Mouse (Mus musculus) naive thymus-derived CD4-positive, alpha-beta T cell, adult 2 months (primary cell): ENCODE results near the gene Trarg1.
"Not testable (repeated sequence)": the region's sequence is repeated elsewhere in the genome, so short reads cannot be mapped to it uniquely, and the experiment has no call there.

ENCODE experiments used
- DNase-seq: peaks from one replicate; pipeline ENCODE4 v3.0.0-alpha.2; 2011; ENCODE audit warnings: low read depth

Trarg1 gene

GRCm38 (mm10) chr11:76679508-76679907 is at the start of gene Trarg1:
Trarg1 (plus strand) TSS chr11:76679808.
- DNase-seq, result not testable (repeated sequence)

- DNase-seq, result no peak
Observed at GRCm38 (mm10) chr11:76630023-76630422, 49.6 kb upstream of the Trarg1 start.

- no peak for DNase-seq
Observed at GRCm38 (mm10) chr11:76630487-76630886, 49.1 kb upstream of the Trarg1 start.

GRCm38 (mm10) chr11:76639269-76639985 is 40.2 kb upstream of the Trarg1 start:
- no peak for DNase-seq

GRCm38 (mm10) chr11:76640231-76640630 is 39.4 kb upstream of the Trarg1 start:
- no peak for DNase-seq

- no peak for DNase-seq
Observed at GRCm38 (mm10) chr11:76644257-76644656, 35.4 kb upstream of the Trarg1 start.

- DNase-seq, result no peak
Observed at GRCm38 (mm10) chr11:76645036-76645435, 34.6 kb upstream of the Trarg1 start.

GRCm38 (mm10) chr11:76645955-76646354 is 33.7 kb upstream of the Trarg1 start:
- peak; percentile 89 for DNase-seq

GRCm38 (mm10) chr11:76647062-76647461 is 32.5 kb upstream of the Trarg1 start:
- no peak for DNase-seq

GRCm38 (mm10) chr11:76647500-76647899 is 32.1 kb upstream of the Trarg1 start:
- DNase-seq, result peak; percentile 86

- no peak for DNase-seq
Observed at GRCm38 (mm10) chr11:76650862-76651560, 28.6 kb upstream of the Trarg1 start.

GRCm38 (mm10) chr11:76652838-76653334 is 26.7 kb upstream of the Trarg1 start:
- no peak for DNase-seq

- peak; percentile 42 for DNase-seq
Observed at GRCm38 (mm10) chr11:76655106-76655505, 24.5 kb upstream of the Trarg1 start.

GRCm38 (mm10) chr11:76657450-76657970 is 22.1 kb upstream of the Trarg1 start:
- DNase-seq, result no peak

GRCm38 (mm10) chr11:76659138-76659930 is 20.3 kb upstream of the Trarg1 start:
- DNase-seq, result no peak

- no peak for DNase-seq
Observed at GRCm38 (mm10) chr11:76661790-76662468, 17.7 kb upstream of the Trarg1 start.

GRCm38 (mm10) chr11:76666002-76666649 is 13.5 kb upstream of the Trarg1 start:
- DNase-seq, result no peak

GRCm38 (mm10) chr11:76667807-76668206 is 11.8 kb upstream of the Trarg1 start:
- DNase-seq, result no peak

- DNase-seq, result no peak
Observed at GRCm38 (mm10) chr11:76671871-76672475, 7.6 kb upstream of the Trarg1 start, which contains the start of gene Bhlha9. Bhlha9 (plus strand) TSS chr11:76672470.

- no peak for DNase-seq
Observed at GRCm38 (mm10) chr11:76672561-76673384, 6.8 kb upstream of the Trarg1 start.
